Mouse (Mus musculus) layer of hippocampus, postnatal 25 days (tissue): ENCODE measurements at regions not wholly inside any gene's neighbourhood (a gene's known extent, or its start where the extent isn't known, plus 50 kb on each side); places are given as distances from the start of the nearest gene placed in this dataset.
"Not testable (repeated sequence)": the region's sequence is repeated elsewhere in the genome, so short reads cannot be mapped to it uniquely, and the experiment has no call there.

Experiments
- DNase-seq, 2 experiments: peaks; one replicate each; pipeline ENCODE4 v3.0.0; 2022; ENCODE audit warnings: mixed read lengths in 2 of 2, low spot score in 1 of 2; ENCODE audit errors: extremely low spot score in 1 of 2

- DNase-seq: not testable (repeated sequence)
Observed at GRCm38 (mm10) chr6:3201507-3201906, 197.9 kb downstream of the Samd9l start.

- DNase-seq: peak in 1 of 2 experiments; percentile 11
Observed at GRCm38 (mm10) chr6:3201107-3201506, 198.3 kb downstream of the Samd9l start.

GRCm38 (mm10) chr6:3200586-3200985, 198.8 kb downstream of the Samd9l start:
- peak; percentile 59 to 80 for DNase-seq

GRCm38 (mm10) chr6:3192424-3192820, 206.9 kb downstream of the Samd9l start:
- not testable (repeated sequence) for DNase-seq

GRCm38 (mm10) chr6:3191695-3192423, 207.5 kb downstream of the Samd9l start:
- DNase-seq: not testable (repeated sequence)

- peak in 1 of 2 experiments; percentile 64 for DNase-seq
Observed at GRCm38 (mm10) chr6:3183819-3184199, 215.6 kb downstream of the Samd9l start.

- peak in 1 of 2 experiments; percentile 2 for DNase-seq
Observed at GRCm38 (mm10) chr6:3182889-3183818, 216.2 kb downstream of the Samd9l start.

GRCm38 (mm10) chr6:3182424-3182841, 216.9 kb downstream of the Samd9l start:
- not testable (repeated sequence) for DNase-seq

GRCm38 (mm10) chr6:3179603-3180348, 219.6 kb downstream of the Samd9l start:
- not testable (repeated sequence) for DNase-seq

GRCm38 (mm10) chr6:3169479-3169878, 229.9 kb downstream of the Samd9l start:
- not testable (repeated sequence) for DNase-seq

GRCm38 (mm10) chr6:3166149-3166548, 233.2 kb downstream of the Samd9l start:
- DNase-seq: not testable (repeated sequence)

- not testable (repeated sequence) for DNase-seq
Observed at GRCm38 (mm10) chr6:3151901-3152300, 247.5 kb downstream of the Samd9l start.

- DNase-seq: not testable (repeated sequence)
Observed at GRCm38 (mm10) chr6:3137823-3138222, 261.5 kb downstream of the Samd9l start.

GRCm38 (mm10) chr6:3133763-3134162, 265.6 kb downstream of the Samd9l start:
- DNase-seq: not testable (repeated sequence)

GRCm38 (mm10) chr6:3116296-3116695, 283.1 kb downstream of the Samd9l start:
- DNase-seq: not testable (repeated sequence)
